ENCODE assay signal across 7 mouse cellular contexts in the genomic region with DNA sequence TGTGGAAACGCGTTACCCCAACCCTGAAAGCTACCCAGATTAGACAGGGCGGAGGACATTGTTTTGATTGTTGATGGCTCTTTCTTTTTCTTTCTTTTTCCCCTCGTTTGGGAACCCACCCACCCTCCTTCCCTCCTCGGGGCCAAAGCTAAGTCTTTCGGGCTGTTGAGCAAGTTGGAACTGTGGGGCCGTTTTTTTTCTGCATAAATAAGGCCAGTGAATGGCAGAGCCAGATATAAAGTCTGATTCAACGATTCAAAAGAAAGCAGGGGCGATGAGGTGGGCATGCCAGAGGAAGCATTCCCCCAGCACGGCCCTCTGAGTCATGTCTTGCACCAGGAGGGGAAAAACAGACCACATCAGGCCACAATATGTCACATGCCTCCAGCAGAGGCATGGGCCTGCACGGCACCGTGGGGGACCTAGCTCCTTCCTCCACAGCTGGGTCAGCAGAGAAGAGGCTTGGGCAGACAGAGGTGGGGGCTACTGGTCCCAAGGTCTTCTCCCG.
DNase-seq lines count a peak whose midpoint lies in the region; ATAC-seq and TF ChIP-seq lines count a peak whose summit lies in the region.

No protein-coding gene starts in this region.

- DNase-seq in adrenal gland, postnatal 10 days, result peak; percentile 55
- DNase-seq in forebrain, embryonic 11.5 days (ENCODE audit: low spot score), result peak; percentile 76
- DNase-seq in heart, postnatal 4 days, result peak; percentile 55
- peak; percentile 44 for DNase-seq in left cerebral cortex, postnatal 4 days
- DNase-seq in midbrain, embryonic 11.5 days (ENCODE audit: low spot score, missing footprints), result peak; percentile 96

- WGBS in forebrain, embryonic 11.5 days, result 1% methylated on average over 13 of the region's 13 CpGs
- WGBS in midbrain, embryonic 11.5 days, result 2% methylated on average over 13 of the region's 13 CpGs
- 5% methylated on average over 13 of the region's 13 CpGs for WGBS in stomach, embryonic 16.5 days

- H3K9ac ChIP-seq in forebrain, embryonic 11.5 days (ENCODE audit: low read length), result peak overlapping the region; percentile 70
- peak overlapping the region; percentile 85 for H3K9ac ChIP-seq in midbrain, embryonic 11.5 days (ENCODE audit: low read length)
- H3K9ac ChIP-seq in stomach, embryonic 16.5 days (ENCODE audit: low read length), result peak overlapping the region; percentile 81

- peak overlapping the region; percentile 97 for H3K27ac ChIP-seq in forebrain, embryonic 11.5 days (ENCODE audit: low read depth, low read length)
- H3K27ac ChIP-seq in midbrain, embryonic 11.5 days (ENCODE audit: low read depth, low read length), result peak overlapping the region; percentile 100
- peak overlapping the region; percentile 98 for H3K27ac ChIP-seq in stomach, embryonic 16.5 days (ENCODE audit: low read length)

- H3K4me2 ChIP-seq in forebrain, embryonic 11.5 days (ENCODE audit: low read depth, low read length, severe bottlenecking), result peak overlapping the region; percentile 62
- H3K4me2 ChIP-seq in midbrain, embryonic 11.5 days, result peak overlapping the region; percentile 46
- peak overlapping the region; percentile 74 for H3K4me2 ChIP-seq in stomach, embryonic 16.5 days (ENCODE audit: low read depth, low read length)

- ATAC-seq in forebrain, embryonic 11.5 days (replicated peaks; ENCODE audit: low FRiP score), result peak; percentile 60
- peak; percentile 29 for ATAC-seq in midbrain, embryonic 11.5 days (ENCODE audit: low FRiP score)
- ATAC-seq in stomach, embryonic 16.5 days (ENCODE audit: insufficient read depth, low FRiP score), result no peak

- H3K4me3 ChIP-seq in E14TG2a.4 (replicated peaks; ENCODE audit: low read length), result peak overlapping the region; percentile 78
- H3K4me3 ChIP-seq in forebrain, embryonic 11.5 days (ENCODE audit: low read depth, low read length), result peak overlapping the region; percentile 28
- H3K4me3 ChIP-seq in midbrain, embryonic 11.5 days (ENCODE audit: low read depth, low read length), result peak overlapping the region; percentile 27
- H3K4me3 ChIP-seq in stomach, embryonic 16.5 days (replicated peaks; ENCODE audit: low read length), result peak overlapping the region; percentile 51

- no peak for TF ChIP-seq CTCF in E14TG2a.4 (conservative IDR thresholded peaks at IDR 0.05; ENCODE audit: low read length)

- H3K4me1 ChIP-seq in E14TG2a.4 (replicated peaks; ENCODE audit: low read depth, low read length), result peaks cover 36% of the 10 kb centered on the region
- H3K4me1 ChIP-seq in forebrain, embryonic 11.5 days (replicated peaks; ENCODE audit: control insufficient read depth, insufficient read depth, low read length), result peaks cover 15% of the 10 kb centered on the region
- peaks cover 29% of the 10 kb centered on the region for H3K4me1 ChIP-seq in midbrain, embryonic 11.5 days (ENCODE audit: control insufficient read depth, insufficient read depth, low read length)
- H3K4me1 ChIP-seq in stomach, embryonic 16.5 days (ENCODE audit: control insufficient read depth, insufficient read depth, low read length), result peaks cover 16% of the 10 kb centered on the region

- no peaks in the 10 kb centered on the region for H3K9me3 ChIP-seq in E14TG2a.4 (ENCODE audit: low read length)
- H3K9me3 ChIP-seq in forebrain, embryonic 11.5 days (ENCODE audit: control insufficient read depth, low read length), result no peaks in the 10 kb centered on the region
- no peaks in the 10 kb centered on the region for H3K9me3 ChIP-seq in midbrain, embryonic 11.5 days (ENCODE audit: control insufficient read depth, low read length)
- no peaks in the 10 kb centered on the region for H3K9me3 ChIP-seq in stomach, embryonic 16.5 days (replicated peaks; ENCODE audit: control insufficient read depth, low read length)

- no peaks in the 10 kb centered on the region for H3K36me3 ChIP-seq in E14TG2a.4 (ENCODE audit: insufficient read depth, low read length)
- H3K36me3 ChIP-seq in forebrain, embryonic 11.5 days (ENCODE audit: control insufficient read depth, insufficient read depth, low read length), result no peaks in the 10 kb centered on the region
- H3K36me3 ChIP-seq in midbrain, embryonic 11.5 days (ENCODE audit: control insufficient read depth, insufficient read depth, low read length), result no peaks in the 10 kb centered on the region
- H3K36me3 ChIP-seq in stomach, embryonic 16.5 days (ENCODE audit: control insufficient read depth, insufficient read depth, low read length), result no peaks in the 10 kb centered on the region

- H3K27me3 ChIP-seq in E14TG2a.4 (ENCODE audit: insufficient read depth, low read length), result peaks cover 55% of the 10 kb centered on the region
- H3K27me3 ChIP-seq in forebrain, embryonic 11.5 days (ENCODE audit: control insufficient read depth, insufficient read depth, low read length), result no peaks in the 10 kb centered on the region
- no peaks in the 10 kb centered on the region for H3K27me3 ChIP-seq in midbrain, embryonic 11.5 days (ENCODE audit: control insufficient read depth, insufficient read depth, low read length)
- no peaks in the 10 kb centered on the region for H3K27me3 ChIP-seq in stomach, embryonic 16.5 days (ENCODE audit: control insufficient read depth, insufficient read depth, low read length)

- intact Hi-C loops in left cerebral cortex, postnatal 4 days (cut with DNase I), result loop anchor here (2.0 kb wide), 1 partner anchor 76 kb away; no protein-coding TSS in a partner anchor

Comparison
In these comparisons a context has a peak if more than half of its experiments do, and no peak if none do; other contexts are left out.
1. H3K4me3 ChIP-seq: peak in every context shown above with its lines; median percentile 78 in E14TG2a.4; 51 in stomach, embryonic 16.5 days; 28 in forebrain, embryonic 11.5 days; 27 in midbrain, embryonic 11.5 days.
2. DNase-seq: peak in every context shown above with its lines; median percentile 96 in midbrain, embryonic 11.5 days; 76 in forebrain, embryonic 11.5 days; 55 in adrenal gland, postnatal 10 days; 55 in heart, postnatal 4 days; 44 in left cerebral cortex, postnatal 4 days.